27 mouse cellular contexts compared by ENCODE assay signal in genomic region chr19:45737846-45738484, GRCm38 (mm10). TPM values are rescaled to one million over a fixed set of nuclear protein-coding genes. Genes with fewer than 3 reads are reported as not detected.
"Had no signal": no experiment of that assay in that cellular context is flagged by ENCODE, and none has a peak within 500 bp of the region (broad histone marks: within the 10 kb centered on the region; RNA-seq: fewer than 3 reads in every experiment).

No protein-coding gene starts in this region.

- H3K4me3 ChIP-seq: layer of hippocampus, adult 2 months; left cerebral cortex, adult 2 months had no signal

- H3K27ac ChIP-seq: kidney, postnatal 0 days; layer of hippocampus, adult 2 months; left cerebral cortex, adult 2 months; limb, embryonic 13.5 days; liver, embryonic 12.5 days; liver, embryonic 15.5 days; lung, embryonic 15.5 days; midbrain, embryonic 12.5 days; neural tube, embryonic 13.5 days; stomach, embryonic 15.5 days had no signal

- ATAC-seq: intestine, postnatal 0 days had no signal

- H3K36me3 ChIP-seq: limb, embryonic 10.5 days; limb, embryonic 13.5 days; liver, embryonic 12.5 days; liver, embryonic 15.5 days; lung, embryonic 15.5 days; midbrain, embryonic 12.5 days; neural tube, embryonic 13.5 days; stomach, embryonic 15.5 days had no signal

- H3K9me3 ChIP-seq: limb, embryonic 10.5 days; limb, embryonic 13.5 days; liver, embryonic 12.5 days; liver, embryonic 15.5 days; lung, embryonic 15.5 days; megakaryocyte, embryonic 14.5 days; midbrain, embryonic 12.5 days; neural tube, embryonic 13.5 days; stomach, embryonic 15.5 days had no signal

- DNase-seq: kidney, adult 2 months; kidney, postnatal 25 days; layer of hippocampus, adult 9-11 months; layer of hippocampus, postnatal 36 days; liver; lung, adult 18-20 months; lung, postnatal 10 days; lung, postnatal 36 days; right cerebral cortex, postnatal 25 days; spleen, adult 18-20 months had no signal

- H3K9ac ChIP-seq: liver, embryonic 12.5 days; liver, embryonic 15.5 days; stomach, embryonic 15.5 days had no signal

RNA-seq across cellular contexts. Expression of gene Fgf8, which starts 4.8 kb away (rescaled TPM):
- total RNA-seq: layer of hippocampus, adult 2 months; layer of hippocampus, postnatal 36 days; left cerebral cortex, adult 2 months; left cerebral cortex, postnatal 25 days; neutrophil, adult 5-6 weeks had no signal
- polyA plus RNA-seq: intestine, postnatal 0 days; kidney, adult 2 months; large intestine, adult 2 months; liver, embryonic 12.5 days; liver, embryonic 15.5 days; lung, embryonic 15.5 days; midbrain, postnatal 0 days; neural tube, embryonic 13.5 days; stomach, embryonic 15.5 days had no signal
